Mouse (Mus musculus) erythroblast, embryonic 14.5 days (primary cell): ENCODE data around the gene Efna3.

ENCODE experiments used
- GATA1 ChIP-seq: IDR thresholded peaks from 2 replicates; pipeline ENCODE4 v1.6.1; 2012; ENCODE audit warnings: low read length, inconsistent platforms, mixed read lengths
- TAL1 ChIP-seq: IDR thresholded peaks from 3 replicates; pipeline ENCODE4 v1.6.1; 2012; ENCODE audit warnings: low read length, inconsistent platforms, mixed read lengths

- TF ChIP-seq GATA1 (no peak), TAL1 (no peak)
Observed at GRCm38 (mm10) chr3:89300514-89300913, 22.3 kb downstream of the Efna3 start.
